Mouse (Mus musculus) intestine, postnatal 0 days (tissue): ENCODE measurements around the gene Eci3. TPM values are rescaled to one million over a fixed set of nuclear protein-coding genes. Genes with fewer than 3 reads are reported as not detected.

ENCODE experiments used
- ATAC-seq: fragments of 200-750 bp; cut with Nextera tagmentation; 2 replicates; pipeline ENCODE4 v1.8.0; 2017; ENCODE audit warnings: mild to moderate bottlenecking, moderate TSS enrichment, moderate library complexity
- H3K27ac ChIP-seq: fragments of 300-500 bp; sonication (generic); 2 replicates; pipeline ENCODE4 v1.5.1; 2014; ENCODE audit warnings: mild to moderate bottlenecking, low read depth, low read length, moderate library complexity
- H3K27me3 ChIP-seq: fragments of 300-500 bp; sonication (generic); replicated peaks from 2 replicates; pipeline ENCODE4 v1.6.1; 2014; ENCODE audit warnings: low read length, mixed read lengths; ENCODE audit not compliant: control insufficient read depth, insufficient read depth
- H3K36me3 ChIP-seq: fragments of 300-500 bp; sonication (generic); 2 replicates; pipeline ENCODE4 v1.6.1; 2014; ENCODE audit warnings: mild to moderate bottlenecking, moderate library complexity; ENCODE audit not compliant: control insufficient read depth, insufficient read depth
- H3K4me1 ChIP-seq: fragments of 300-500 bp; sonication (generic); replicated peaks from 2 replicates; pipeline ENCODE4 v1.6.1; 2014; ENCODE audit warnings: antibody characterized with exemption, low read length, mixed read lengths; ENCODE audit not compliant: control insufficient read depth, insufficient read depth
- H3K4me2 ChIP-seq: fragments of 300-500 bp; sonication (generic); replicated peaks from 2 replicates; pipeline ENCODE4 v1.6.1; 2014; ENCODE audit warnings: low read depth, mild to moderate bottlenecking, moderate library complexity
- H3K4me3 ChIP-seq: fragments of 300-500 bp; sonication (generic); 2 replicates; pipeline ENCODE4 v1.5.1; 2014; ENCODE audit warnings: low read depth, low read length
- H3K9ac ChIP-seq: fragments of 300-500 bp; sonication (generic); 2 replicates; pipeline ENCODE4 v1.6.1; 2014; ENCODE audit warnings: mild to moderate bottlenecking, low read depth, low read length
- H3K9me3 ChIP-seq: fragments of 300-500 bp; sonication (generic); 2 replicates; pipeline ENCODE4 v1.6.1; 2016; ENCODE audit warnings: mixed run types; ENCODE audit not compliant: control insufficient read depth
- CTCF ChIP-seq: sonication (generic); IDR thresholded peaks from 2 replicates; pipeline ENCODE4 v1.5.1; 2016; ENCODE audit warnings: low read depth, mild to moderate bottlenecking, control low read depth, antibody characterized with exemption, moderate library complexity
- WGBS: fragments of 180-500 bp; shearing (Covaris S2); extraction: QIAGEN DNeasy Blood & Tissue Kit; methylation state at CpG from one replicate; pipeline ENCODE4 v1.1.7; 2014; 5-methylcytosine and 5-hydroxymethylcytosine counted together
- polyA plus RNA-seq: library from polyadenylated mRNA; unstranded; fragments of >200 nt; fragmentation: Nextera tagmentation; extraction: Ambion mirVana; gene quantifications from 2 replicates; pipeline ENCODE4 v1.2.1, GENCODE M21; 2015

Gene Eci3
- 1.8 and 1.9 TPM in 2 replicates for polyA plus RNA-seq

- Histone ChIP-seq H3K4me3 (peak within 1 kb of the TSS; percentile 48), H3K9me3 (no peaks in the 10 kb centered on the region), H3K27me3 (no peaks in the 10 kb centered on the region), H3K27ac (no peak within 1 kb of the TSS), H3K36me3 (no peaks in the 10 kb centered on the region), H3K9ac (peak within 1 kb of the TSS; percentile 42), H3K4me1 (no peaks in the 10 kb centered on the region), H3K4me2 (peak within 1 kb of the TSS; percentile 82)
- TF ChIP-seq CTCF: no peak
- WGBS: 3% methylated on average over 32 of the region's 32 CpGs
- peak; percentile 76 for ATAC-seq
Observed at GRCm38 (mm10) chr13:34963511-34964397, at the start of gene Eci3. Gene Eci3 (minus strand): TSS chr13:34963810.

- no peaks in the 10 kb centered on the region for H3K9me3 ChIP-seq
- H3K4me2 ChIP-seq: no peak overlapping the region
- no peak for ATAC-seq
- TF ChIP-seq CTCF: no peak
- 25% methylated on average over 2 of the region's 2 CpGs for WGBS
- no peaks in the 10 kb centered on the region for H3K36me3 ChIP-seq
- H3K27ac ChIP-seq: no peak overlapping the region
- no peaks in the 10 kb centered on the region for H3K27me3 ChIP-seq
- peaks cover 13% of the 10 kb centered on the region; the same call in 1 of the 2 replicates for H3K4me1 ChIP-seq
- no peak overlapping the region for H3K9ac ChIP-seq
- H3K4me3 ChIP-seq: no peak overlapping the region
Observed at GRCm38 (mm10) chr13:34995925-34996324, 32.3 kb upstream of the Eci3 start.

GRCm38 (mm10) chr13:34993983-34994811, 30.6 kb upstream of the Eci3 start:
- Histone ChIP-seq H3K9me3 (no peaks in the 10 kb centered on the region), H3K4me3 (peak overlapping the region; percentile 63), H3K4me2 (peak overlapping the region; percentile 86), H3K4me1 (peaks cover 13% of the 10 kb centered on the region; the same call in 1 of the 2 replicates), H3K36me3 (peaks cover 8% of the 10 kb centered on the region), H3K9ac (peak overlapping the region; percentile 84), H3K27ac (peak overlapping the region; percentile 91), H3K27me3 (no peaks in the 10 kb centered on the region)
- ATAC-seq: peak; percentile 95
- TF ChIP-seq CTCF: no peak
- under 1% methylated on average over 33 of the region's 33 CpGs for WGBS

- peak; percentile 52 for ATAC-seq
- Histone ChIP-seq H3K4me2 (peak overlapping the region; percentile 86), H3K4me1 (peaks cover 13% of the 10 kb centered on the region; the same call in 1 of the 2 replicates), H3K9ac (peak overlapping the region; percentile 84), H3K36me3 (peaks cover 15% of the 10 kb centered on the region), H3K27ac (peak overlapping the region; percentile 91), H3K9me3 (no peaks in the 10 kb centered on the region), H3K4me3 (peak overlapping the region; percentile 63), H3K27me3 (no peaks in the 10 kb centered on the region)
- TF ChIP-seq CTCF: no peak
- WGBS: under 1% methylated on average over 22 of the region's 22 CpGs
Observed at GRCm38 (mm10) chr13:34993595-34993982, 30.0 kb upstream of the Eci3 start.

GRCm38 (mm10) chr13:34993085-34993484, 29.5 kb upstream of the Eci3 start:
- peak overlapping the region; percentile 91; the same call in 1 of the 2 replicates for H3K27ac ChIP-seq
- TF ChIP-seq CTCF: no peak

More at GRCm38 (mm10) chr13:34993085-34993484, 29.5 kb upstream of the Eci3 start:
- H3K4me3 ChIP-seq: peak overlapping the region; percentile 63
- WGBS: 61% methylated on average over 4 of the region's 4 CpGs
- peaks cover 13% of the 10 kb centered on the region; the same call in 1 of the 2 replicates for H3K4me1 ChIP-seq
- peaks cover 20% of the 10 kb centered on the region for H3K36me3 ChIP-seq
- no peaks in the 10 kb centered on the region for H3K27me3 ChIP-seq
- no peak for ATAC-seq
- peak overlapping the region; percentile 84; the same call in 1 of the 2 replicates for H3K9ac ChIP-seq
- H3K4me2 ChIP-seq: peak overlapping the region; percentile 86
- no peaks in the 10 kb centered on the region for H3K9me3 ChIP-seq
